In genomic region chr11:58938322-58939087, GRCm38 (mm10) we compare ENCODE assay signal across 7 mouse cellular contexts. TPM values are rescaled to one million over a fixed set of nuclear protein-coding genes. Genes with fewer than 3 reads are reported as not detected.
DNase-seq lines count a peak whose midpoint lies in the region; ATAC-seq lines count a peak whose summit lies in the region.

Gene Rnf187 (minus strand): TSS chr11:58938916.

- H3K9ac ChIP-seq in midbrain, embryonic 13.5 days (replicated peaks) = peak within 1 kb of the TSS; percentile 100

- H3K36me3 ChIP-seq in limb, embryonic 10.5 days = peaks cover 34% of the 10 kb centered on the region
- peaks cover 32% of the 10 kb centered on the region for H3K36me3 ChIP-seq in midbrain, embryonic 13.5 days

- no peaks in the 10 kb centered on the region; the same call in 1 of the 2 replicates for H3K27me3 ChIP-seq in limb, embryonic 10.5 days (ENCODE audit: low read depth, poor library complexity, severe bottlenecking)
- H3K27me3 ChIP-seq in midbrain, embryonic 13.5 days = no peaks in the 10 kb centered on the region

- peak within 1 kb of the TSS; percentile 83 for H3K4me2 ChIP-seq in midbrain, embryonic 13.5 days (replicated peaks)

- WGBS in limb, embryonic 10.5 days = under 1% methylated on average over 95 of the region's 95 CpGs
- WGBS in midbrain, embryonic 13.5 days = under 1% methylated on average over 90 of the region's 95 CpGs

- H3K4me1 ChIP-seq in limb, embryonic 10.5 days = peaks cover 20% of the 10 kb centered on the region
- H3K4me1 ChIP-seq in midbrain, embryonic 13.5 days (replicated peaks) = peaks cover 32% of the 10 kb centered on the region

- peak within 1 kb of the TSS; percentile 94 for H3K27ac ChIP-seq in limb, embryonic 10.5 days
- peak within 1 kb of the TSS; percentile 96 for H3K27ac ChIP-seq in midbrain, embryonic 13.5 days

- peak; percentile 98 for ATAC-seq in midbrain, embryonic 13.5 days

- peak within 1 kb of the TSS; percentile 83 for H3K4me3 ChIP-seq in limb, embryonic 10.5 days
- peak within 1 kb of the TSS; percentile 96 for H3K4me3 ChIP-seq in midbrain, embryonic 13.5 days (replicated peaks)

- no peaks in the 10 kb centered on the region for H3K9me3 ChIP-seq in limb, embryonic 10.5 days (replicated peaks)
- no peaks in the 10 kb centered on the region for H3K9me3 ChIP-seq in midbrain, embryonic 13.5 days

- DNase-seq in adrenal gland, adult 8-10 months = peak; percentile 89
- peak; percentile 94 for DNase-seq in embryo, embryonic 9.5 days (ENCODE audit: extremely low spot score)
- no peak for DNase-seq in gonadal fat pad, adult 2 months (ENCODE audit: low read depth)
- peak; percentile 92 for DNase-seq in kidney, adult 11 months
- peak; percentile 94 for DNase-seq in limb, embryonic 10.5 days (ENCODE audit: low spot score)
- DNase-seq in spleen, adult 12 weeks (ENCODE audit: low spot score) = peak; percentile 83

RNA-seq across cellular contexts. Expression of gene Rnf187, which starts in this region (rescaled TPM):
- total RNA-seq in adrenal gland, adult 8-10 months (2022) = 100 to 1,000 TPM; 179 to 200 (median 190) TPM
- polyA plus RNA-seq in gonadal fat pad, adult 2 months (2012; rRNA removed) = 163 and 165 TPM in 2 replicates
- polyA plus RNA-seq in limb, embryonic 10.5 days (2016; fragmentation: Nextera tagmentation; extraction: Ambion mirVana) = 222 and 238 TPM in 2 replicates
- 453 and 491 TPM in 2 replicates for polyA plus RNA-seq in midbrain, embryonic 13.5 days (2015; fragmentation: Nextera tagmentation; extraction: Ambion mirVana)
